ENCODE assay signal across 16 mouse cellular contexts in the genomic region with DNA sequence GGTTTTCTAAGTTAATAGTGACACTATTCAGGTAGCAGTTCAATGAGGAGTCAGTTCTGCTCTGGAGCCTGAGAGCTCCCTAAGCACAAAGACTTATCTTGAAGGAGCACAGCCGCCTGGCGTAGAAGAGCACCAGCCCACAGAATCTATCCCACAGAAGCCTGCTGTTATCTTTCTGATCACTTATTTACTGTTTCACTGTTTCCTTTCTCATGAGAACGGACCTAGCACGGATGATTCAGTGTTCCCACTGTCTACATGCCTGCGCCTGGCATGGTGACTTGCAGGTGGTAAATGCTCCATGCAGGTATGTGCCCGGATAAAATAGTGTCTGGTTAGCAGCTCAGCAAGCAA. TPM values are rescaled to one million over a fixed set of nuclear protein-coding genes. Genes with fewer than 3 reads are reported as not detected.
DNase-seq lines count a peak whose midpoint lies in the region; ATAC-seq and TF ChIP-seq lines count a peak whose summit lies in the region.
"Had no signal": no experiment of that assay in that cellular context is flagged by ENCODE, and none has a peak within 500 bp of the region (broad histone marks: within the 10 kb centered on the region; RNA-seq: fewer than 3 reads in every experiment).

No protein-coding gene starts in this region.

- H3K27me3 ChIP-seq in kidney, postnatal 0 days (ENCODE audit: insufficient read depth, low read length), result no peaks in the 10 kb centered on the region
- no peaks in the 10 kb centered on the region for H3K27me3 ChIP-seq in kidney, embryonic 15.5 days
- H3K27me3 ChIP-seq in intestine, embryonic 16.5 days (replicated peaks; ENCODE audit: control insufficient read depth, insufficient read depth, low read length), result no peaks in the 10 kb centered on the region
- H3K27me3 ChIP-seq in megakaryocyte, embryonic 14.5 days (replicated peaks), result no peaks in the 10 kb centered on the region
- H3K27me3 ChIP-seq: hindbrain, embryonic 13.5 days; lung, embryonic 15.5 days had no signal

- 0 out of 2 replicates have a peak overlapping the region, but pooled peaks have one; percentile 7 for H3K4me2 ChIP-seq in kidney, postnatal 0 days (ENCODE audit: low read length)
- H3K4me2 ChIP-seq in kidney, embryonic 15.5 days, result no peak overlapping the region
- H3K4me2 ChIP-seq in intestine, embryonic 16.5 days (ENCODE audit: low read depth, low read length), result no peak overlapping the region
- H3K4me2 ChIP-seq: hindbrain, embryonic 13.5 days; lung, embryonic 15.5 days; midbrain, embryonic 11.5 days had no signal

- no peak for ATAC-seq in kidney, postnatal 0 days (replicated peaks; ENCODE audit: low FRiP score, low read depth)
- ATAC-seq in kidney, embryonic 15.5 days (replicated peaks; ENCODE audit: low FRiP score), result no peak
- peak; percentile 55; the same call in 1 of the 2 replicates for ATAC-seq in intestine, embryonic 16.5 days

- H3K9ac ChIP-seq in kidney, postnatal 0 days (ENCODE audit: low read depth, low read length), result no peak overlapping the region
- H3K9ac ChIP-seq in kidney, embryonic 15.5 days, result no peak overlapping the region
- no peak overlapping the region for H3K9ac ChIP-seq in intestine, embryonic 16.5 days (ENCODE audit: low read depth, low read length)
- H3K9ac ChIP-seq: hindbrain, embryonic 13.5 days; lung, embryonic 15.5 days had no signal

- no peak overlapping the region for H3K27ac ChIP-seq in kidney, postnatal 0 days
- no peak overlapping the region for H3K27ac ChIP-seq in kidney, embryonic 15.5 days
- H3K27ac ChIP-seq in bone marrow, adult 2 months (ENCODE audit: control insufficient read depth, insufficient read depth, low read depth, low read length, poor library complexity), result peak overlapping the region; percentile 33; the same call in 1 of the 2 replicates
- H3K27ac ChIP-seq in intestine, embryonic 16.5 days (ENCODE audit: low read length), result no peak overlapping the region
- H3K27ac ChIP-seq: embryonic facial prominence, embryonic 10.5 days; forebrain, embryonic 10.5 days; hindbrain, embryonic 13.5 days; limb, embryonic 10.5 days; lung, embryonic 15.5 days had no signal

- 76% methylated on average over 6 of the region's 6 CpGs for WGBS in kidney, postnatal 0 days
- 79% methylated on average over 6 of the region's 6 CpGs for WGBS in kidney, embryonic 15.5 days
- WGBS in bone marrow, adult 2 months, result 36% methylated on average over 6 of the region's 6 CpGs
- WGBS in intestine, embryonic 16.5 days, result 61% methylated on average over 6 of the region's 6 CpGs

- no peak for TF ChIP-seq POLR2A in bone marrow, adult 2 months (IDR thresholded peaks at IDR 0.05; ENCODE audit: borderline replicate concordance, control insufficient read depth, low read depth, low read length)

- TF ChIP-seq CTCF in kidney, postnatal 0 days (IDR thresholded peaks at IDR 0.05; ENCODE audit: low read depth), result no peak
- TF ChIP-seq CTCF in bone marrow, adult 2 months (IDR thresholded peaks at IDR 0.05; ENCODE audit: control insufficient read depth, insufficient read depth, low read length), result no peak

- H3K9me3 ChIP-seq in kidney, postnatal 0 days (replicated peaks; ENCODE audit: low read length), result no peaks in the 10 kb centered on the region
- H3K9me3 ChIP-seq in kidney, embryonic 15.5 days (replicated peaks), result no peaks in the 10 kb centered on the region
- H3K9me3 ChIP-seq in intestine, embryonic 16.5 days (ENCODE audit: control insufficient read depth, low read length), result no peaks in the 10 kb centered on the region
- H3K9me3 ChIP-seq in megakaryocyte, embryonic 14.5 days, result no peaks in the 10 kb centered on the region
- H3K9me3 ChIP-seq: embryonic facial prominence, embryonic 10.5 days; forebrain, embryonic 10.5 days; hindbrain, embryonic 13.5 days; limb, embryonic 10.5 days; lung, embryonic 15.5 days had no signal

- H3K4me1 ChIP-seq in kidney, postnatal 0 days (replicated peaks; ENCODE audit: insufficient read depth, low read length), result no peaks in the 10 kb centered on the region
- H3K4me1 ChIP-seq in kidney, embryonic 15.5 days, result no peaks in the 10 kb centered on the region
- H3K4me1 ChIP-seq in bone marrow, adult 2 months (ENCODE audit: control insufficient read depth, insufficient read depth, low read length), result peaks cover 10% of the 10 kb centered on the region
- peaks cover 6% of the 10 kb centered on the region; the same call in 1 of the 2 replicates for H3K4me1 ChIP-seq in intestine, embryonic 16.5 days (ENCODE audit: control insufficient read depth, insufficient read depth, low read length)
- H3K4me1 ChIP-seq in megakaryocyte, embryonic 14.5 days, result peaks cover 54% of the 10 kb centered on the region
- H3K4me1 ChIP-seq: embryonic facial prominence, embryonic 10.5 days; forebrain, embryonic 10.5 days; hindbrain, embryonic 13.5 days; limb, embryonic 10.5 days; lung, embryonic 15.5 days had no signal

- no peaks in the 10 kb centered on the region for H3K36me3 ChIP-seq in kidney, postnatal 0 days (ENCODE audit: insufficient read depth, low read length)
- H3K36me3 ChIP-seq in kidney, embryonic 15.5 days, result no peaks in the 10 kb centered on the region
- H3K36me3 ChIP-seq in intestine, embryonic 16.5 days (ENCODE audit: control insufficient read depth, insufficient read depth, low read length), result no peaks in the 10 kb centered on the region
- no peaks in the 10 kb centered on the region for H3K36me3 ChIP-seq in megakaryocyte, embryonic 14.5 days (replicated peaks; ENCODE audit: low read length)
- H3K36me3 ChIP-seq: embryonic facial prominence, embryonic 10.5 days; forebrain, embryonic 10.5 days; hindbrain, embryonic 13.5 days; limb, embryonic 10.5 days; lung, embryonic 15.5 days had no signal

- no peak for DNase-seq in kidney, postnatal 0 days (ENCODE audit: low spot score)
- no peak for DNase-seq in adrenal gland, postnatal 10 days
- DNase-seq in kidney, adult 8-10 months, result no peak
- DNase-seq in Muller cell, postnatal 12 days (ENCODE audit: inconsistent ontology term), result no peak
- DNase-seq: cerebellum, postnatal 10 days; right cerebral cortex, postnatal 4 days had no signal

- no peak overlapping the region for H3K4me3 ChIP-seq in kidney, postnatal 0 days (replicated peaks; ENCODE audit: low read depth, low read length)
- H3K4me3 ChIP-seq in kidney, embryonic 15.5 days (replicated peaks), result no peak overlapping the region
- no peak overlapping the region for H3K4me3 ChIP-seq in bone marrow, adult 2 months (replicated peaks; ENCODE audit: control insufficient read depth, low read depth, low read length)
- H3K4me3 ChIP-seq in intestine, embryonic 16.5 days (ENCODE audit: low read length), result no peak overlapping the region
- peak overlapping the region; percentile 85 for H3K4me3 ChIP-seq in megakaryocyte, embryonic 14.5 days (replicated peaks)
- H3K4me3 ChIP-seq: embryonic facial prominence, embryonic 10.5 days; forebrain, embryonic 10.5 days; hindbrain, embryonic 13.5 days; limb, embryonic 10.5 days; lung, embryonic 15.5 days had no signal

RNA-seq across cellular contexts. Expression of gene Nfkb1, which starts 27.8 kb away (rescaled TPM):
- 18.1 and 19.3 TPM in 2 replicates for polyA plus RNA-seq in kidney, postnatal 0 days (2015; fragmentation: Nextera tagmentation; extraction: Ambion mirVana)
- 16.7 and 18.5 TPM in 2 replicates for polyA plus RNA-seq in kidney, embryonic 15.5 days (2015; fragmentation: Nextera tagmentation; extraction: Ambion mirVana)
- 20.4 and 34.6 TPM in 2 replicates for polyA plus RNA-seq in bone marrow, adult 2 months (2011; ENCODE audit: insufficient read depth, insufficient read length, low replicate concordance, missing spikeins)
- polyA plus RNA-seq in intestine, embryonic 16.5 days (2015; fragmentation: Nextera tagmentation; extraction: Ambion mirVana), result 13.7 and 14.3 TPM in 2 replicates
- 20.8 and 39.8 TPM in 2 replicates for polyA plus RNA-seq in megakaryocyte, embryonic 14.5 days (2012; ENCODE audit: insufficient read depth, low replicate concordance)
- total RNA-seq in adrenal gland, postnatal 10 days (2021), result 10 to 100 TPM; 48.3 to 58.1 TPM
